Mouse (Mus musculus) hindbrain, embryonic 12.5 days (tissue): ENCODE results near the gene Fat1. TPM values are rescaled to one million over a fixed set of nuclear protein-coding genes. Genes with fewer than 3 reads are reported as not detected.

Source experiments
- ATAC-seq: fragments of 200-750 bp; cut with Nextera tagmentation; 2 replicates; pipeline ENCODE4 v1.8.0; 2017; ENCODE audit warnings: moderate TSS enrichment; ENCODE audit not compliant: low FRiP score
- H3K27ac ChIP-seq: fragments of 300-500 bp; sonication (generic); 2 replicates; pipeline ENCODE4 v1.5.1; 2016; ENCODE audit warnings: mild to moderate bottlenecking
- H3K27me3 ChIP-seq: fragments of 300-500 bp; sonication (generic); 2 replicates; pipeline ENCODE4 v1.6.1; 2016; ENCODE audit warnings: mild to moderate bottlenecking
- H3K36me3 ChIP-seq: fragments of 300-500 bp; sonication (generic); 2 replicates; pipeline ENCODE4 v1.6.1; 2016; ENCODE audit warnings: mild to moderate bottlenecking
- H3K4me1 ChIP-seq: fragments of 300-500 bp; sonication (generic); 2 replicates; pipeline ENCODE4 v1.6.1; 2016
- H3K4me2 ChIP-seq: fragments of 300-500 bp; sonication (generic); replicated peaks from 2 replicates; pipeline ENCODE4 v1.6.1; 2016; ENCODE audit warnings: mild to moderate bottlenecking
- H3K4me3 ChIP-seq: fragments of 300-500 bp; sonication (generic); 2 replicates; pipeline ENCODE4 v1.5.1; 2016; ENCODE audit warnings: mild to moderate bottlenecking
- H3K9ac ChIP-seq: fragments of 300-500 bp; sonication (generic); 2 replicates; pipeline ENCODE4 v1.6.1; 2016; ENCODE audit warnings: mild to moderate bottlenecking, moderate library complexity
- H3K9me3 ChIP-seq: fragments of 300-500 bp; sonication (generic); replicated peaks from 2 replicates; pipeline ENCODE4 v1.6.1; 2016; ENCODE audit warnings: mild to moderate bottlenecking
- WGBS: fragments of 180-500 bp; shearing (Covaris S2); methylation state at CpG from one replicate; pipeline ENCODE4 v1.1.7; 2016; 5-methylcytosine and 5-hydroxymethylcytosine counted together
- polyA plus RNA-seq: library from polyadenylated mRNA; unstranded; fragments of >200 nt; fragmentation: Nextera tagmentation; extraction: Ambion mirVana; gene quantifications from 2 replicates; pipeline ENCODE4 v1.2.1, GENCODE M21; 2016

Fat1 gene
- polyA plus RNA-seq, 1 experiment from 2014 or later, result 19.6 TPM

DNA sequence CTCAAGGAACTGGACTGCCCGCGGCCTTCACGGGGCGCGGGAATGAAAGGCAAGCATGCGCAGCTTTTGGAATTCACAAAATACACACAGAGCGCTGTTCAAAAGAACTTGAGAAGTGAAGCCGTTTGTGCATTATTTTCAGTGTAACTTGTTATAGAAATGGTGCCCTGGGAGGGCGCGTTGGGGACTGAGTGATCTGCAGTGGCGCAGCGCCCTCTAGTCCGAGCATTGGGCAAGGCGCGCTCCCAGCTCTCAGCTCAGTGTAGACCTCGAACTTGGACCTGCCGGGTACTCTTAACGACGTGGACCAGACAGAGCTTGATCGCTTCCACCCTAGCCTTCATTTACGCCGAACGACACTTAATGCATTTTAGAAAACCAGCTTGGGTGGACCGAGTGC is 494 bp downstream of the Fat1 start:
- H3K27me3 ChIP-seq, result no peaks in the 10 kb centered on the region
- ATAC-seq, result peak; percentile 55
- H3K4me3 ChIP-seq, result peak overlapping the region; percentile 69
- H3K36me3 ChIP-seq, result no peaks in the 10 kb centered on the region
- H3K4me2 ChIP-seq, result peak overlapping the region; percentile 84
- peaks cover 7% of the 10 kb centered on the region for H3K4me1 ChIP-seq
- H3K9me3 ChIP-seq, result no peaks in the 10 kb centered on the region
- H3K27ac ChIP-seq, result peak overlapping the region; percentile 82
- peak overlapping the region; percentile 67 for H3K9ac ChIP-seq
- WGBS, result under 1% methylated on average over 24 of the region's 24 CpGs

DNA sequence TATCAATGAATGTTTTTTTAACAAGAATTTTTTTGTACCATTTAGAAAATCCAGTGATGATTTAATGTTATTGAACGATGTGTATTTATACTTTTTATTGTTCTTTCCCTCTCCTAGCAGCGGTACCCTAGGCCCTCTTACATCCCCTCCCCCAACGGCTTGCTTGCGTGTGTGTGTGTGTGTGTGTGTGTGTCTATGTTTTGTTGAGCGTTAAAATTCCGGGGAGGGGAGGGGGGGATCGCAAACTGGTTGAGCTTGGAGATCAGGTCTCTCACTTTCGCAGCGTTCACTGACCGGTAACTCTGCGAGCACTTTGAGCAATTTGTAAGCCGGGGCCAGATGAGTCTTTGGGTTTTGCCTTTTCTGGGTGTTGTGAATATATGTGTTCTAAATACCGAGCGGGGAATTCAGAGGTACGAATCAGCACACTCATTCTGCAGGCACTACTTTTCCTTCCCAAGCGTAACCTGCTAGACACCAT is 1.3 kb downstream of the Fat1 start:
- Histone ChIP-seq H3K4me3 (peak overlapping the region; percentile 69), H3K9ac (peak overlapping the region; percentile 67), H3K9me3 (no peaks in the 10 kb centered on the region), H3K27me3 (no peaks in the 10 kb centered on the region), H3K27ac (peak overlapping the region; percentile 84; the same call in 1 of the 2 replicates), H3K4me1 (peaks cover 7% of the 10 kb centered on the region), H3K36me3 (no peaks in the 10 kb centered on the region), H3K4me2 (peak overlapping the region; percentile 84)
- WGBS, result under 1% methylated on average over 16 of the region's 16 CpGs
- ATAC-seq, result no peak

DNA sequence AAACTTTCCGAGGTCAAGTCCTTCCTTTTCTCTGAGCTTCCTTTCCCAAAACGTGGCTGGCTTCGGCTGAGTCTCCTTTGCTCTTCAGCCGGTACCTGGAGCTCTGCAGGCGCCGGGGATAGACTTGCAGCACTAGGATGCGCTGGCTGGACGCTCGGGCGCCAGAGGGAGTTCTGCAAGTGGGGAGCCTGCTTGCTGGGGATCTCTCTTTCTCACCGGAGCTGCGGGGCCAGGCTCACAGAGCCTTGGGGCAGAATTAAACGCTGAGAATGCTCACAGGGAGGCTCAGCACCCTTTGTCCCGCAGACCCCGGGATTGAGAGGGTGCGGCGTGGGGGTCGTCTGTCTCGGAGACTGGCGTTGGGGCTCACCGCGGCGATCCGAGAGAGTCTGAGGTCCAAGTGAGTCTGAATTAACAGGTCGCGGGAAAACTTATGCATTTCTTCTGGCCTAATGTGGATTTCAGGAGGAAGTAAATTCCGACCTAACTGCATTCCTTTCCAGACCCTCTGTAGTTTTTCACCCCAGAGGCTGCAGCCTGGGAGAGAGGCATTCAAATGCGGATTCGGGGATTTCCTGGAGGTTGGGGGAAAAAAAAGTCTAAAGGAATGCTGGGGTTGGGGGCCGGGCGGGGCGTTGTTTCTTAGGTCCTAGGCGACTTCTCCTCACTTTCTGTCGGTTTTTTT is 2.0 kb downstream of the Fat1 start:
- peak overlapping the region; percentile 69 for H3K4me3 ChIP-seq
- H3K9ac ChIP-seq, result peak overlapping the region; percentile 67
- no peaks in the 10 kb centered on the region for H3K36me3 ChIP-seq
- under 1% methylated on average over 34 of the region's 34 CpGs for WGBS
- ATAC-seq, result peak; percentile 7; the same call in 1 of the 2 replicates
- no peaks in the 10 kb centered on the region for H3K27me3 ChIP-seq
- peak overlapping the region; percentile 84 for H3K27ac ChIP-seq
- H3K4me2 ChIP-seq, result peak overlapping the region; percentile 84
- H3K4me1 ChIP-seq, result peaks cover 7% of the 10 kb centered on the region
- no peaks in the 10 kb centered on the region for H3K9me3 ChIP-seq

DNA sequence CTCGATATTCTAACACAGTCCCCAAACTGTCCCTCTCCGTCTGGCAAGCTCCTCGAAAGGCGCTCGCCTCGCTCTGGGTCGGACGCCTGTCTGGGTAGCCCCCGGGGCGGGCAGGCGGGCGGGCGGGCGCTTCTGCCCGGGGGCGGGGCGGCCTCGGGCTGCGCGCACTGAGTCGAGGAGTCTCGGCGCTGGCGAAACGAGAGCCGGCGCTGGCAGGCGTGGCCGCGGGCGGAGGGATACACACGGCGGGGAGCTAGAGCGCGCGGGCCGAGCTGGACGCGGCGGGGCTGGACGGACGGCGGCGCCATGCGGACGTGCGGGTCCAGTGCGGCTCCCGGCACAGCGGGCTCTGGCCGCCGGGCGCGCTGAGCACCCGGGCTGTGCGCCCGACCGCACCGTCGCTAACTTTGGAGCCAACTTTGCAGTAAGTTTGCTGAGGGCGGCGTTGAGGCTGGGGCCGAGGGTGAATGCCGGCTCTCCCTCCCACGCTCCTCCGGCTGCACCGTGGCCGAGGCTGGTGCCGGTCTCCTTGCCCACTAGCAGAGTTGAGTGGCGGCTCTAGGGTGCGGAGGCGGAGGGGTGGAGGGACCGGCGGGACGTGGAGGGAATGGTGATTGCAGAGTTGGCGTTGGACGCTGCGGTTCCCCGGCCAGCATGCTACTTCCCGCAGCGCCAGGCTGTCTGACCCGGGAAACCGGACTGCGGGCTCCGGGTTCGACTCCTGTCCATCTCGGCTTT is 2.8 kb downstream of the Fat1 start:
- H3K9ac ChIP-seq, result peak overlapping the region; percentile 67
- H3K4me1 ChIP-seq, result peaks cover 9% of the 10 kb centered on the region
- peak overlapping the region; percentile 69 for H3K4me3 ChIP-seq
- WGBS, result under 1% methylated on average over 85 of the region's 87 CpGs
- no peaks in the 10 kb centered on the region for H3K36me3 ChIP-seq
- H3K4me2 ChIP-seq, result peak overlapping the region; percentile 84
- peak overlapping the region; percentile 84 for H3K27ac ChIP-seq
- H3K9me3 ChIP-seq, result no peaks in the 10 kb centered on the region
- no peaks in the 10 kb centered on the region for H3K27me3 ChIP-seq
- ATAC-seq, result peak; percentile 91

DNA sequence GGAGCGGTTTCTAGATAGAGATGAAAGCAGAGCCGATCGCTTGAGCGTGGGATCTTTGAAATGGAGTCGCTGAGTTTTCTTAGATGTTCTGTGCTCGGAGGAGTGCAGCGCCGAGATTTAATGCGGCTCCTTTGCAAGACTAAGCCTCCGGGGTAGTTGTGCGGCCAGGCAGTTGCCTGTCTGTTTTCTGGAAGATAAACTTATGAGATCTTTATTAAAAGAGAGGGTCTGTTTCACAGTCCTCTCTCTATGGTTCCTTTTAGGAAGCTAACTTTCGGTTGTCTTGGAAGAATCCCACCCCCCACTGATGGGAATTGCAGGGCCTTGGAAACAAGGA is 3.4 kb downstream of the Fat1 start:
- peak overlapping the region; percentile 84 for H3K27ac ChIP-seq
- H3K36me3 ChIP-seq, result no peaks in the 10 kb centered on the region
- under 1% methylated on average over 12 of the region's 12 CpGs for WGBS
- H3K4me2 ChIP-seq, result peak overlapping the region; percentile 84
- H3K27me3 ChIP-seq, result no peaks in the 10 kb centered on the region
- peak overlapping the region; percentile 69 for H3K4me3 ChIP-seq
- H3K4me1 ChIP-seq, result peaks cover 9% of the 10 kb centered on the region
- no peak for ATAC-seq
- no peaks in the 10 kb centered on the region for H3K9me3 ChIP-seq
- peak overlapping the region; percentile 67 for H3K9ac ChIP-seq

DNA sequence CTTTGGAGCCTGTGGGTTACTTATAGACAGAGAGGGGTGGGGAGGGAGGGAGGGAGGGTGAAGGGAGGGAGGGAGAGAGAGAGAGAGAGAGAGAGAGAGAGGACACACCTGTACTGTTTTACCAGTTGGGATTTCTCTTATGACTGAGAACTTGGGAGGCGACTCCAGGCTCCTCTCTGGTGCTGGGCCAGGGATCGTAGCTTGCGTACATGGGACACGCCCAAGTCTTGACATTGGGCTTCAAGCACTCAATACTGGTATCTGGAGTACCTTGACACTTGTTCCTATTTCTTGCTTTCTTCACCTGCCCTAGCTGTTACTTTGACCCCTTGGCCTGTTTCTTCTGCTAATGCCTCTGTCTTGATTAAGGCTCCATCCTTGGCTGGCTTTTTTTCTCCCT is 10.3 kb downstream of the Fat1 start:
- H3K9me3 ChIP-seq, result no peaks in the 10 kb centered on the region; the same call in 1 of the 2 replicates
- no peak for ATAC-seq
- no peaks in the 10 kb centered on the region for H3K27me3 ChIP-seq
- no peak overlapping the region for H3K27ac ChIP-seq
- 81% methylated on average over 4 of the region's 4 CpGs for WGBS
- H3K4me3 ChIP-seq, result no peak overlapping the region
- peaks cover 6% of the 10 kb centered on the region for H3K36me3 ChIP-seq
- H3K4me1 ChIP-seq, result peaks cover 11% of the 10 kb centered on the region
- H3K4me2 ChIP-seq, result no peak overlapping the region
- H3K9ac ChIP-seq, result no peak overlapping the region

DNA sequence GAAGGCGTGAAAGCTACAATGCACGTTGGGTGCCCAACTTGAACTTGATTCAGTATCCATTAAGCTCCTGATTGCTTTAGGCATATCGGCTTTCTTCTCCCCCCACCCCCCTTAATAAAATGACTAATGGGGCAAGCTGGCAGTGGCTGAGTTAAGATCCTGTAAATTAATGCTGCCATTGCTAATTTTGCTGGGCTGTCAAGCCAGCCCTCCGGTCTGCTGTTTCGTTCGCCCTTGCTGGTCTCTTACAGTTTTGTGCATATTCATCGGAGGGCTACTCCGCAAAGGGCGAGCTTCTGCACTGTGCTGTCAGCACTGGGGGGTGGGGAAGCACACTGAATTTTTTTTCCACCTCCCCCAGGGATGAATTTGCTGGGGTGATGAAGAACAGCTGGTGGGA is 13.3 kb downstream of the Fat1 start:
- Histone ChIP-seq H3K9me3 (peaks cover 4% of the 10 kb centered on the region; the same call in 1 of the 2 replicates), H3K9ac (no peak overlapping the region), H3K4me2 (peak overlapping the region; percentile 26; the same call in 1 of the 2 replicates), H3K4me1 (peaks cover 9% of the 10 kb centered on the region), H3K27me3 (no peaks in the 10 kb centered on the region), H3K27ac (no peak overlapping the region), H3K36me3 (peaks cover 37% of the 10 kb centered on the region), H3K4me3 (no peak overlapping the region)
- 53% methylated on average over 9 of the region's 9 CpGs for WGBS
- peak; percentile 32; the same call in 1 of the 2 replicates for ATAC-seq

DNA sequence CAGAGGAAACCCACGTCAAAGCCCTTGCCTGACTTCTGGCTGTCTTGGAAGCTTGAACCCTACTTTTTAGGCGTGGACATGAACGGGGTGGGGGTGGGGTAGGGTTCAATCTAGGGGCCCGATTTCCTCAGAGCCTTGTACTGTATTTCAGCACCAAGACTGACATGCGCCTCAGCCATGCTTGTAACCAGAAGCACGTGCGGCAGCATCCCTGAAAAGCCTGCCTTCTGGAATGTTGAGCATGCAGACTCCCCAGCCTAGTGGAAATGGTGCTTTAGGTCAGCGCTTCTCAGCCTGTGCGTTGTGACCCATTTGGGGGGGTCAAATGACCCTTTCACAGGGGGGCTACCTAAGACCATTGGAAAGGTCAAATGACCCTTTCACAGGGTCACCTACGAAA is 25.2 kb downstream of the Fat1 start:
- no peak overlapping the region for H3K9ac ChIP-seq
- H3K36me3 ChIP-seq, result no peaks in the 10 kb centered on the region
- H3K4me2 ChIP-seq, result no peak overlapping the region
- 28% methylated on average over 10 of the region's 10 CpGs for WGBS
- H3K27ac ChIP-seq, result no peak overlapping the region
- ATAC-seq, result no peak
- no peaks in the 10 kb centered on the region for H3K27me3 ChIP-seq
- peaks cover 27% of the 10 kb centered on the region for H3K4me1 ChIP-seq
- no peaks in the 10 kb centered on the region for H3K9me3 ChIP-seq
- H3K4me3 ChIP-seq, result no peak overlapping the region

DNA sequence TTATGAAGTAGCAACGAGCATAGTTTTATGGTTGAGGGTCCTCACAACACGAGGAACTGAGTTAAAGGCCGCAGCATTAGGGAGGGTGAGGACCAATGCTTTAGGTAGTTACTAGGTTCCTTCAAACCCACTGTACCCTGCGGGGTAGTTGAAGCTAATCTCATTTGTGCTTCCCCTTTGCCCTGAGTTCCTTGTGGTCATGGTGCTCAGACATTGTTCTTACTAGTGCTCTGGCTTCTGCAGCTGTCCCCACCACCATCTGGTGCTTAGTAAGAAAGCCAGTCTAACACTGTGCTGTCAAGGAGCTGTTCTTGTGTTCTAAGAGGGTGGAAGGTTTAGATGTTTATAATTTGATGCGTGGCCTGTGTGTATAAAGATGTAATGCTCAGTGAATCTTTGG is 25.7 kb downstream of the Fat1 start:
- Histone ChIP-seq H3K4me1 (peaks cover 27% of the 10 kb centered on the region), H3K27ac (no peak overlapping the region)
- 42% methylated on average over 5 of the region's 5 CpGs for WGBS

DNA sequence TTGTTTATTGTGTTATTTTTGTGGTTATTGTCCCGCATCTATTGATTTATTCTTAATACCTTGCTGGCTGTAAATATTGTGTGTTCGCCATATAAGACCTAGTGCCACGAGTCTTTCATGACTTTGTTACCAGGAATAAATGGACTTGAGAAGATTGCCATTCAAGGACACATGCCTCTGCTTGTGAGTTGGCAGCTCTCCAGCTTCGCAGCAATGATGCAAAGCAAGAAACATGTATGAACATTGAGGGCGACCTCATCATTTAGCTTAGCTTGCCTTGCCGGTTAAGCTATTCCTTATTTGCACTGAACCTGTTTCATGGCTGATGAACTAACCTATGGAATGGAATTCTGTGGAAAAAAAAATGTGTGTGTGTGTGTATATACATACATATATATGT is 26.2 kb downstream of the Fat1 start:
- no peak for ATAC-seq
- WGBS, result 81% methylated on average over 6 of the region's 6 CpGs
- H3K4me1 ChIP-seq, result peaks cover 27% of the 10 kb centered on the region

More for the DNA sequence above, 25.7 kb downstream of the Fat1 start:
- Histone ChIP-seq H3K4me2 (no peak overlapping the region), H3K9ac (no peak overlapping the region), H3K4me3 (no peak overlapping the region), H3K36me3 (no peaks in the 10 kb centered on the region), H3K9me3 (no peaks in the 10 kb centered on the region), H3K27me3 (no peaks in the 10 kb centered on the region)
- no peak for ATAC-seq

DNA sequence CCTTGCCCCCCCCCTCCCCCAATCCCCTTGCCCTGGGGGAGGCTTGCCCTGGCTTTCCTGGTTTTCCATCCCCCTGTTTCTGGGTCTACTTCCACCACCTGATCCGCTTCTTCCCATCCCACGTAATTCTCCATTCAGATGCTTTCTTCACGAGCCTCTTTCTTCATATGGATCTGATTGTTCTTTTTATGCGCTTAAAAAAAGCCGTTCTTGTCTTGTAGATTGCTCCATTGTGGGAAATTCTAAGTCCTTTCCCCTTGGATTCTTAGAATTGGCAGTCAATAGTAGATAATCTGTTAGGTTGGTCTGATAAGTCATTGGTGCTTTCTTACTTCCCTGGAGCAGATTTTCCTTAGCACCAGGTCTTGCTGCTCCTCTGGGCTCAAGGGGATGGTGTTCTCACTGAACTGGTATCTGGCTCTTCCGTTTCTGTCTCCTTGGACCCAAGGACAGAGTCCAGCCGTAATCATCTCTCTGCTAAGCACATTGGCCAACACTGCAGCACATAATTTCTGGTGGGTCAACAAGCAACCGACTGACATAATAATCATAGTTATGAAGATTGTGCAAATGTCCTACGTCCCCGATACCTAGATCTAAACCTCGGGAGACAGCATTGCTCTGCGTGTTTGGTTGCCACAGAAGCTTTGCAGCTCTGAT is 27.5 kb downstream of the Fat1 start:
- ATAC-seq, result no peak
- H3K4me1 ChIP-seq, result peaks cover 27% of the 10 kb centered on the region
- no peaks in the 10 kb centered on the region for H3K27me3 ChIP-seq
- H3K4me2 ChIP-seq, result no peak overlapping the region
- no peaks in the 10 kb centered on the region for H3K9me3 ChIP-seq
- H3K27ac ChIP-seq, result no peak overlapping the region
- no peak overlapping the region for H3K9ac ChIP-seq
- no peak overlapping the region for H3K4me3 ChIP-seq
- 77% methylated on average over 12 of the region's 12 CpGs for WGBS
- no peaks in the 10 kb centered on the region for H3K36me3 ChIP-seq

More for the DNA sequence above, 26.2 kb downstream of the Fat1 start:
- Histone ChIP-seq H3K9ac (no peak overlapping the region), H3K36me3 (no peaks in the 10 kb centered on the region), H3K27me3 (no peaks in the 10 kb centered on the region), H3K27ac (no peak overlapping the region), H3K4me3 (no peak overlapping the region), H3K4me2 (no peak overlapping the region), H3K9me3 (no peaks in the 10 kb centered on the region)

DNA sequence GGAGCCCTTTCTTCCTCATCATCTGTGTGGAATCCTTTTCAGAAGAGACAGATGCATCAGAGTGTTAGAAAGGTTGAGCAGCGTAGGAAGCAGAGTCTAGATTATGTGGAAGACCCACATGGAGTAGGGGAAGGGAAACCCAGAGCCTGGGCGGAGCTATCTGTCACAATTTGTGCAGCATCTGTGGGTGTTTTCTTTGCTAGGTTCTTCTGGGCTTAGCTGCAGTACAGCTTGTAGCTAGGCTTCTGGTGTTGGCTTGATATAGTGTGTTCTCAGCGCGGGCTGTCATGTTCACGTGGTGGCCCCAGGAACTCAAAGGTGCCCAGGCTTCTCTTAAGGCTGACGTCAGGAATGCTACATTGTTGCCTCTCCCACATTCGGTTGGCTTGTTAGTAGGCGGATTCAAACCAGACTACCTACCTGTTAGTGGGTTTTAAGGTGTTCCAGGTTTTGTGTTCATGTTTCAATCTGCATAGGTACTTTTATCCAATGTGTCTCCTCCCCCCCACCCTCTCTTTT is 32.3 kb downstream of the Fat1 start:
- no peak for ATAC-seq
- no peaks in the 10 kb centered on the region for H3K36me3 ChIP-seq
- no peaks in the 10 kb centered on the region for H3K9me3 ChIP-seq
- H3K9ac ChIP-seq, result no peak overlapping the region
- H3K4me2 ChIP-seq, result no peak overlapping the region
- H3K4me1 ChIP-seq, result peaks cover 24% of the 10 kb centered on the region
- no peaks in the 10 kb centered on the region for H3K27me3 ChIP-seq
- H3K27ac ChIP-seq, result no peak overlapping the region
- no peak overlapping the region for H3K4me3 ChIP-seq
- 94% methylated on average over 8 of the region's 8 CpGs for WGBS
